Mouse (Mus musculus): ENCODE data around the gene Fam166b.

GRCm38 (mm10) chr4:43473636-43474035, 44.7 kb upstream of the Fam166b start:
- TF ChIP-seq CTCF (IDR thresholded peaks at IDR 0.05; ENCODE audit: control insufficient read depth, insufficient read depth, insufficient read length) (no peak), MYOG (IDR thresholded peaks at IDR 0.05; ENCODE audit: control insufficient read depth, extremely low read depth, insufficient read length) (no peak), USF1 (IDR thresholded peaks at IDR 0.05; ENCODE audit: low read depth) (no peak), FOSL1 (IDR thresholded peaks at IDR 0.05; ENCODE audit: insufficient read depth, low read length, poor library complexity, severe bottlenecking) (no peak)
